Mouse (Mus musculus) stomach, embryonic 14.5 days (tissue): ENCODE measurements around the gene Btbd8. TPM values are rescaled to one million over a fixed set of nuclear protein-coding genes. Genes with fewer than 3 reads are reported as not detected.

Experiments used
- ATAC-seq: fragments of 200-750 bp; cut with Nextera tagmentation; 2 replicates; pipeline ENCODE4 v1.8.0; 2017; ENCODE audit warnings: low read depth, moderate TSS enrichment; ENCODE audit not compliant: insufficient number of reproducible peaks, insufficient read depth, low FRiP score
- H3K27ac ChIP-seq: fragments of 300-500 bp; sonication (generic); 2 replicates; pipeline ENCODE4 v1.5.1; 2014; ENCODE audit warnings: mild to moderate bottlenecking, low read length, moderate library complexity, mixed read lengths
- H3K27me3 ChIP-seq: fragments of 300-500 bp; sonication (generic); 2 replicates; pipeline ENCODE4 v1.6.1; 2014; ENCODE audit warnings: low read length, control low read depth, mixed read lengths; ENCODE audit not compliant: control insufficient read depth, insufficient read depth
- H3K36me3 ChIP-seq: fragments of 300-500 bp; sonication (generic); 2 replicates; pipeline ENCODE4 v1.6.1; 2014; ENCODE audit warnings: mild to moderate bottlenecking, control low read depth, low read length, moderate library complexity, mixed read lengths; ENCODE audit not compliant: control insufficient read depth, insufficient read depth
- H3K4me1 ChIP-seq: fragments of 300-500 bp; sonication (generic); 2 replicates; pipeline ENCODE4 v1.6.1; 2014; ENCODE audit warnings: low read length, control low read depth, mixed read lengths; ENCODE audit not compliant: control insufficient read depth, insufficient read depth
- H3K4me2 ChIP-seq: fragments of 300-500 bp; sonication (generic); replicated peaks from 2 replicates; pipeline ENCODE4 v1.6.1; 2014; ENCODE audit warnings: low read depth, low read length, control low read depth
- H3K4me3 ChIP-seq: fragments of 300-500 bp; sonication (generic); 2 replicates; pipeline ENCODE4 v1.5.1; 2014; ENCODE audit warnings: low read depth, low read length, control low read depth
- H3K9ac ChIP-seq: fragments of 300-500 bp; sonication (generic); replicated peaks from 2 replicates; pipeline ENCODE4 v1.6.1; 2014; ENCODE audit warnings: low read depth, mild to moderate bottlenecking, control low read depth, low read length, moderate library complexity, mixed read lengths
- H3K9me3 ChIP-seq: fragments of 300-500 bp; sonication (generic); 2 replicates; pipeline ENCODE4 v1.6.1; 2016; ENCODE audit warnings: low read depth, low read length, control low read depth; ENCODE audit not compliant: control insufficient read depth
- WGBS: fragments of 180-500 bp; shearing (Covaris S2); extraction: QIAGEN DNeasy Blood & Tissue Kit; methylation state at CpG from one replicate; pipeline ENCODE4 v1.1.7; 2014; 5-methylcytosine and 5-hydroxymethylcytosine counted together
- polyA plus RNA-seq: library from polyadenylated mRNA; unstranded; fragments of >200 nt; fragmentation: Nextera tagmentation; extraction: Ambion mirVana; gene quantifications from 2 replicates; pipeline ENCODE4 v1.2.1, GENCODE M21; 2014

Btbd8 gene
- polyA plus RNA-seq, 1 experiment from 2014 or later: 8.1 TPM

DNA sequence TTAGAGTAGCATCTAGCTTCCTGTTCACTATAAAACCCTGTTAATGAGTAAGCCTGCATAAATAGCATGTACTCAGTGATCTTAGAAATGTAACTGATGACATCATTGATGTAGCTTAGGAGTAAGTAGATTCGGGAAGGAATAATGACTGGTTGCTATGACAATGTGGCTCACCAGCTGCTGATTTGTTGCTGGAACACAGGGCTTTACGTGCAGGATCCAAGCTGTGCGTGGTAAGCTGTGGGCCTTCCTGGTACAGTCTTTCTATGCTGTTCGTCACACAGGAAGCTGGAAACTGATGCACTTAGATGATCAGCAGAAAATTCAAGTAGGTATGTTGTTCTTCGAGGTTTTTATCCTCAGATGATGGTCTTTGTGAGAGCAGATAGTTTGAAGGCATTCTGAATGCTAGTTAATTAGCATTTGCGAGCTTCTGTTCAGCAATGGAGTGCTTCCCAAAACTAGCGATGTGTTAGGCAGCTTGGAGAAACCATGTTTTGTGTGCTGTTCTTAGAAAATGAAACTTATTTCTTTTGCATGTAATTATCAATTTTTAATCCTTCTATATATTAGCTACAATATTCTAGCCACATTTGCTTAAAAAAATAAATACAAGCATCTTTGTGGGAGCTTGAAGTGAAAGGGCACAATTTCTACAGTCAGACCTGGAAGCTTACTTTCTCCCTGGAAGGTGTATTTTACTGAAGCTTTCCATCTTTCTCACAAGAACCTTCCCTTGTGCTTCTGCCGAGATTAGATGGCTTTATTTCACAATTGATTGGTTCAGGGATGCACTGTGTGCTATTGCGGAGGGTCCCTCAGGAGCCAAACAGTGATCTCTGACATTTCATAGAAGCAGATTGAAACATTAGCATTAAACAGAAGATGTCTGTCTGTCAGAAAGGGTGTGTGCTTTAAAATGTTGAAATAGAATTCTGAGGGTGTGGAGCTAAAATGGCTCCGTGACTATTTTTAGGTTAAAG lies 60.0 kb downstream of the Btbd8 start:
- 64% methylated on average over 10 of the region's 10 CpGs for WGBS
- H3K27me3 ChIP-seq: no peaks in the 10 kb centered on the region
- no peak overlapping the region for H3K4me3 ChIP-seq
- ATAC-seq: no peak; the same call in 1 of the 2 replicates
- no peaks in the 10 kb centered on the region for H3K4me1 ChIP-seq
- H3K4me2 ChIP-seq: no peak overlapping the region
- H3K9ac ChIP-seq: no peak overlapping the region
- H3K36me3 ChIP-seq: no peaks in the 10 kb centered on the region
- no peaks in the 10 kb centered on the region for H3K9me3 ChIP-seq
- H3K27ac ChIP-seq: no peak overlapping the region

DNA sequence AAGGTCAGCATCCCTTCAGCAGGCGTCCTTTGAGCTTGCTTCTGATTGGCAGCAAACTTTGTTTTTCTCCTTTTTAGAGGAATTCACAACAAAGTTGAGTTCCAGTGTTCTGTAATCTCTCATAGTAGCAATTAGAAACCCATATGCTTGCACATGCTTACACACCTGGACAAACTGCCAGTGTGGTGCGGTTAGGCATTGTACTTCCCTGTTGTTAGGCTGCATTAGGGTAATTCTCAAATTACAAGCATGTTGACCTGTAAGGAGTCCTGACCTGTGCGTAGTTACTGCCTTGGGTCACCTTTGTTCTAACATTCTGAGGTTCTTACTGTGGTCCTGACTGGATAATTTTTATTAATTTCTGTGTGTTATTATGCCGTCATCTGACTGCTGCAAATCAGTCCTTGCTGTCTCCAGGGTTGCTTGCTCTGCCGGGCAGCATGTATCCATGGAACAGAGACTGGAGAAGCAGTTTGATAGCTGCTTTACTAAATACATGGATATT lies 61.1 kb downstream of the Btbd8 start:
- Histone ChIP-seq H3K4me1 (no peaks in the 10 kb centered on the region), H3K36me3 (no peaks in the 10 kb centered on the region), H3K4me2 (no peak overlapping the region), H3K9me3 (no peaks in the 10 kb centered on the region), H3K27me3 (no peaks in the 10 kb centered on the region), H3K4me3 (no peak overlapping the region), H3K27ac (no peak overlapping the region; the same call in 1 of the 2 replicates), H3K9ac (no peak overlapping the region)
- WGBS: 60% methylated on average over 5 of the region's 5 CpGs
- no peak for ATAC-seq

DNA sequence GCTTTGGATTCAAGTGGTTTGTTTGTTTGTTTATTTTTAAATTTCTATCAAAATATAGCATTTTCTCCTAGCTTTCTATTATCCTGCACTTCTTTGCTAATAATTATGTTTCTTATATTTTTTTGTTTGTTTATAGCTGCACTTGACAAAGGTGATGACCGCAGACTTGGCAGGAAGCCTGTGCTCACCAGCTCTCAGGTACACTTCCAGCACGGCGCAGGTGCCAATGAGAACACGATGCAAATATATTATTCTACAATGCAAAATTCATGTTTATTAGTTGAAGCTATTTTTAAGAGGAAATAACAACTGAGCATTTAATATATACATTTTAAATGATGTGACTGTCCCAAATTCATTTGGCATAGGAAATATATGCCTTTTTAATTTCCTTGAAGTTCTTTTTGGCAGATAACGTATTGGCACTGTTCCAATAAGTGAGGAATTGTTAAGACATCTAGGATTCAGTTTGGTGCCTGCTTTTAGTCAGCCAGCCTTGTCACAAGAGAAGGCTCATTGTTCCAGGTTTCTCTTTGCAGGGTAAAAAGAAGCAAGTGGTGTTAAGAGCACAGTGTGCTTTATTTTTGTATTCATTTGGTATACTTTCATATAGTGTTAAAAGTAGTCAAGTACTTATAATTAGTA lies 62.2 kb downstream of the Btbd8 start:
- Histone ChIP-seq H3K4me3 (no peak overlapping the region), H3K36me3 (no peaks in the 10 kb centered on the region), H3K27me3 (no peaks in the 10 kb centered on the region), H3K9ac (no peak overlapping the region), H3K27ac (no peak overlapping the region), H3K4me2 (no peak overlapping the region), H3K4me1 (no peaks in the 10 kb centered on the region), H3K9me3 (no peaks in the 10 kb centered on the region)
- WGBS: 83% methylated on average over 5 of the region's 5 CpGs
- no peak for ATAC-seq

DNA sequence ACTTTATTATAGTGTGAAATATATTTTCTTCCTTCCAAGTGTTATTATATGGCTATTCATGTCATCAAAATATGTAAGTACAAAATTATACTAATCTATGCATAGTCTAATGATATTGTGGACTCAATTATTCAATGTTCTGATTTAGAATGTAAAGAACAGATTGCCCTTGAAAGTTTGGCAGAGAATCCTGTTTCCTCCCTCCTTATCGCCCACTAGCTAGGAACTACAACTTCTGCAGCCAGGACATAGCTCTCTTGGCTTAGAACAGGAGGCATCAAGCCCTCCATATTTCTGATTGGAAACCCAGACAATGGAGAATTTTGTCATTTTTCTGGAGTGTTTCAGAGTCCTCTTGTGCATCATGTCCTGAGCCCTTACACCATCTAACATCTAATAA lies 62.9 kb downstream of the Btbd8 start:
- Histone ChIP-seq H3K9ac (no peak overlapping the region), H3K4me2 (no peak overlapping the region), H3K9me3 (no peaks in the 10 kb centered on the region), H3K27me3 (no peaks in the 10 kb centered on the region), H3K27ac (no peak overlapping the region), H3K36me3 (no peaks in the 10 kb centered on the region), H3K4me1 (no peaks in the 10 kb centered on the region), H3K4me3 (no peak overlapping the region)
- WGBS: 86% methylated on average over 1 of the region's 1 CpGs
- no peak for ATAC-seq

DNA sequence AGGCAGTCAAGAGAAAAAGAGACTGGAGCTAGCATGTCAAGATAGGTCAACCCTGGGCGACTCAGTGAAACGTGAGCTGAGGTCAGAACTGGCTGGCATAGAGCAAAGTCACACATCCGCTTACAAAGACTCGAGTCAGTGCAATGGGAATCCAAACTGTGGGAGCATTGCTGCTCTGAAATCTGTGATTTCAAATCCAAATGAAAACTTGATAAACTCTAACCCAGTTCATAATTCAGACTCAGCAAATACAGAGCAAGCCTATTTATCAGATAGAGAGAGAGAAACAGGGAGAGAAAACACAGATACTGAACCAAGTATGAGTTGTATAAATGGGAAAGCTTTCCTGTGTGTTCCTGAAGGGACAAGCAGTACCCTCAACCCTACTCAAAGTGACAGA lies 69.5 kb downstream of the Btbd8 start, which contains the start of gene Gm42669:
TSS of gene Gm42669 (plus strand) at position 301 of the 400 bp plus-strand sequence.
- Histone ChIP-seq H3K9me3 (no peaks in the 10 kb centered on the region), H3K4me2 (no peak within 1 kb of the TSS), H3K27ac (no peak within 1 kb of the TSS), H3K9ac (no peak within 1 kb of the TSS), H3K4me1 (no peaks in the 10 kb centered on the region), H3K36me3 (no peaks in the 10 kb centered on the region; the same call in 1 of the 2 replicates), H3K27me3 (no peaks in the 10 kb centered on the region), H3K4me3 (no peak within 1 kb of the TSS)
- WGBS: 72% methylated on average over 4 of the region's 4 CpGs
- ATAC-seq: no peak

DNA sequence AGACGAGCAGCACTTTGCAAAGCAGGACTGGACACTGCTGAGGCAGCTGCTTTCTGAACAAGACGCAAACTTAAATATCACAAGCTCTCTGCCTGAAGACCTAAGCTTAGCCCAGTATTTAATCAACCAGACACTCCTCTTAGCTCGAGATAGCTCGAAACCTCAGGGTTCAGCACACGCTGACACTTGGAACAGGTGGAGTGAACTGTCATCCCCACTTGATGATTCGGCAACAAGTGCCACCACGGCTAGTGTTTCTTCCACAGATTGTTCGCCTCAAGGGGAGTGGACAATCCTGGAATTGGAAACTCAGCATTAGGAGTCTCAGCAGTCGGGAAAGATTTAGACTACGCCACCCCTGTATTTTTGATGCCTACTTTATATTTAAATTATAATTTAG lies 72.7 kb downstream of the Btbd8 start:
- Histone ChIP-seq H3K27ac (no peak overlapping the region), H3K4me3 (no peak overlapping the region), H3K9me3 (no peaks in the 10 kb centered on the region), H3K9ac (no peak overlapping the region), H3K4me2 (no peak overlapping the region), H3K27me3 (no peaks in the 10 kb centered on the region), H3K36me3 (no peaks in the 10 kb centered on the region; the same call in 1 of the 2 replicates), H3K4me1 (no peaks in the 10 kb centered on the region)
- WGBS: 90% methylated on average over 10 of the region's 10 CpGs
- ATAC-seq: no peak

DNA sequence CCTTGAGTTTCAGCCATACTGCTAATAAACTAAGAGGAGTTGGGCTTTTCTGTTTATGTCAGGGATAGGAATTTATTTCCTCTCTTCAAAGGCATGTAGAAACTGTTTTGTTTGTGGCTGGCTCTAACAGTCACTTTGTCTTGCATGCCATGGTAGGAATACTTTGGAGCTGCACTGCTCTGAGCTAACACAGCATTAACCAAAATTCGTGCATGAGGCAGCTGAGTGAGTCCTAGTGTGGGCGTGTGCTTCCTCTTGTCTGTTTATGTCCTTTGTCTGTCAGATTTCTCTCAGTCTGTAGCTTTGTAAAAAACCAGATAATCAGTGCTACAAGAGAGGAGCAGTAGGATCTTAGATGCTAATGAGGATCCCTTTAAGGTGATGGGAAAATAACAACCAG lies 73.5 kb downstream of the Btbd8 start:
- ATAC-seq: no peak
- Histone ChIP-seq H3K9ac (no peak overlapping the region), H3K4me1 (no peaks in the 10 kb centered on the region), H3K27me3 (no peaks in the 10 kb centered on the region), H3K4me3 (no peak overlapping the region), H3K36me3 (no peaks in the 10 kb centered on the region; the same call in 1 of the 2 replicates), H3K27ac (no peak overlapping the region), H3K9me3 (no peaks in the 10 kb centered on the region), H3K4me2 (no peak overlapping the region)
- WGBS: 47% methylated on average over 2 of the region's 2 CpGs

DNA sequence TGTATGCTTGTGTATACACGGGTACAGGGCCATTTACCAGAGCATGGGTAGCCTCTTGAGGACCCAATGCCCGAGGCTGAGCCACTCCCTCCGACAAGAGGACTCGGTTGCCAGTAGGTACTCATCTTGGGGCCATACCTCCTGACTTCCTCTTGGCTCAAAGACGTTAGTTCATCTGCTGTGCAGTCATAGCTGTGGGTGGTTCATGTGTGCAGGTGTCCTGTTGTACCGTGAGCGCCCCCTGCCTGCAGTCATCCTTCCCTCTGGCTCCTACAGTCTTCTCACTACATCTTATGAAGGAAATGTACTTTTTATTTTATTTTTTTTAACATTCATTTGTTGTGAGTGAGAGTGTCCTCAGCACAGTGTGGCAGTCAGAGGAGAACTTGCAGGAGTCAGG lies 75.8 kb downstream of the Btbd8 start:
- H3K27ac ChIP-seq: no peak overlapping the region
- H3K4me1 ChIP-seq: no peaks in the 10 kb centered on the region
- 51% methylated on average over 7 of the region's 7 CpGs for WGBS
- H3K9ac ChIP-seq: no peak overlapping the region
- no peaks in the 10 kb centered on the region for H3K9me3 ChIP-seq
- no peak overlapping the region for H3K4me2 ChIP-seq
- no peak for ATAC-seq
- no peaks in the 10 kb centered on the region for H3K27me3 ChIP-seq
- H3K4me3 ChIP-seq: no peak overlapping the region
- H3K36me3 ChIP-seq: no peaks in the 10 kb centered on the region
